Mouse (Mus musculus): ENCODE measurements around the gene Tdrd7.

- TF ChIP-seq CTCF (conservative IDR thresholded peaks at IDR 0.05; ENCODE audit: low read length) (no peak), NANOG (IDR thresholded peaks at IDR 0.05; ENCODE audit: borderline replicate concordance, low read length) (no peak)
Observed at GRCm38 (mm10) chr4:45951830-45952229, 13.3 kb upstream of the Tdrd7 start.

Measured in E14TG2a.4 (cell line).